Mouse (Mus musculus) gastrocnemius, postnatal 4 days (tissue): ENCODE data around the gene Gm3045. TPM values are rescaled to one million over a fixed set of nuclear protein-coding genes. Genes with fewer than 3 reads are reported as not detected.
A peak's percentile ranks its signal among the peaks of the same experiment; 100 is the strongest.

Experiments
- DNase-seq, 2 experiments: peaks; one replicate each; pipeline ENCODE4 v3.0.0; 2021 to 2022; ENCODE audit warnings: low spot score in 2 of 2, mixed read lengths in 2 of 2
- long read RNA-seq, 2 experiments: library from polyadenylated mRNA; stranded (forward); transcript quantifications; one replicate each; pipeline ENCODE4 v2.0.0; 2021
- total RNA-seq, 2 experiments: library from RNA; stranded (reverse); gene quantifications; 2 replicates each; pipeline ENCODE4 v1.2.3; 2021

Gene Gm3045
- not detected for total RNA-seq
- long read RNA-seq, experiment 1, result 0 reads
- long read RNA-seq, experiment 2, result 0 reads

GRCm38 (mm10) chr13:56426365-56426764 lies at the start of gene Gm3045:
Gene Gm3045, plus strand, starts transcription at chr13:56426594.
- no peak for DNase-seq

GRCm38 (mm10) chr13:56380855-56381685 lies 45.3 kb upstream of the Gm3045 start:
- no peak for DNase-seq

GRCm38 (mm10) chr13:56383406-56383805 lies 43.0 kb upstream of the Gm3045 start:
- no peak for DNase-seq

- no peak for DNase-seq
Observed at GRCm38 (mm10) chr13:56386411-56386810, 40.0 kb upstream of the Gm3045 start.

- no peak for DNase-seq
Observed at GRCm38 (mm10) chr13:56387374-56387773, 39.0 kb upstream of the Gm3045 start.

GRCm38 (mm10) chr13:56388042-56388441 lies 38.4 kb upstream of the Gm3045 start:
- no peak for DNase-seq

GRCm38 (mm10) chr13:56397572-56397971 lies 28.8 kb upstream of the Gm3045 start:
- DNase-seq, result peak in 1 of 2 experiments; percentile 37

GRCm38 (mm10) chr13:56401186-56401585 lies 25.2 kb upstream of the Gm3045 start:
- DNase-seq, result no peak

- DNase-seq, result no peak
Observed at GRCm38 (mm10) chr13:56403381-56404086, 22.9 kb upstream of the Gm3045 start.

- DNase-seq, result no peak
Observed at GRCm38 (mm10) chr13:56404511-56405140, 21.8 kb upstream of the Gm3045 start.

GRCm38 (mm10) chr13:56412286-56412873 lies 14.0 kb upstream of the Gm3045 start:
- DNase-seq, result no peak

- DNase-seq, result no peak
Observed at GRCm38 (mm10) chr13:56418685-56419483, 7.5 kb upstream of the Gm3045 start.

- DNase-seq, result no peak
Observed at GRCm38 (mm10) chr13:56419538-56419937, 6.9 kb upstream of the Gm3045 start.

GRCm38 (mm10) chr13:56422072-56422723 lies 4.2 kb upstream of the Gm3045 start:
- DNase-seq, result peak; percentile 64 to 77

- no peak for DNase-seq
Observed at GRCm38 (mm10) chr13:56425931-56426330, 463 bp upstream of the Gm3045 start.

- peak; percentile 53 to 74 for DNase-seq
Observed at GRCm38 (mm10) chr13:56428724-56429500, 2.5 kb downstream of the Gm3045 start.

GRCm38 (mm10) chr13:56432496-56432895 lies 6.1 kb downstream of the Gm3045 start:
- DNase-seq, result no peak

- DNase-seq, result peak; percentile 47 to 64
Observed at GRCm38 (mm10) chr13:56433466-56433865, 7.1 kb downstream of the Gm3045 start.

GRCm38 (mm10) chr13:56434311-56434751 lies 7.9 kb downstream of the Gm3045 start:
- DNase-seq, result no peak
